Mouse (Mus musculus) midbrain, embryonic 10.5 days (tissue): ENCODE measurements at regions not wholly inside any gene's neighbourhood (a gene's known extent, or its start where the extent isn't known, plus 50 kb on each side); places are given as distances from the start of the nearest gene placed in this dataset.
A peak's percentile ranks its signal among the peaks of the same experiment; 100 is the strongest.
"Not testable (repeated sequence)": the region's sequence is repeated elsewhere in the genome, so short reads cannot be mapped to it uniquely, and the experiment has no call there.

Source experiments
- DNase-seq: peaks from one replicate; pipeline ENCODE4 v3.0.0-alpha.2; 2017; ENCODE audit warnings: low spot score
- H3K27ac ChIP-seq: fragments of 300-500 bp; sonication (generic); replicated peaks from 2 replicates; pipeline ENCODE4 v1.5.1; 2016; ENCODE audit warnings: mild to moderate bottlenecking
- H3K27me3 ChIP-seq: fragments of 300-500 bp; sonication (generic); 2 replicates; pipeline ENCODE4 v1.6.1; 2016; ENCODE audit warnings: low read depth, mild to moderate bottlenecking; ENCODE audit not compliant: poor library complexity, severe bottlenecking
- H3K36me3 ChIP-seq: fragments of 300-500 bp; sonication (generic); 2 replicates; pipeline ENCODE4 v1.6.1; 2016; ENCODE audit warnings: mild to moderate bottlenecking, moderate library complexity
- H3K4me1 ChIP-seq: fragments of 300-500 bp; sonication (generic); 2 replicates; pipeline ENCODE4 v1.6.1; 2016
- H3K4me3 ChIP-seq: fragments of 300-500 bp; sonication (generic); 2 replicates; pipeline ENCODE4 v1.5.1; 2016; ENCODE audit warnings: mild to moderate bottlenecking, moderate library complexity
- H3K9me3 ChIP-seq: fragments of 300-500 bp; sonication (generic); replicated peaks from 2 replicates; pipeline ENCODE4 v1.6.1; 2016; ENCODE audit warnings: mild to moderate bottlenecking
- WGBS: fragments of 180-500 bp; shearing (Covaris S2); methylation state at CpG from one replicate; pipeline ENCODE4 v1.1.7; 2016; 5-methylcytosine and 5-hydroxymethylcytosine counted together

DNA sequence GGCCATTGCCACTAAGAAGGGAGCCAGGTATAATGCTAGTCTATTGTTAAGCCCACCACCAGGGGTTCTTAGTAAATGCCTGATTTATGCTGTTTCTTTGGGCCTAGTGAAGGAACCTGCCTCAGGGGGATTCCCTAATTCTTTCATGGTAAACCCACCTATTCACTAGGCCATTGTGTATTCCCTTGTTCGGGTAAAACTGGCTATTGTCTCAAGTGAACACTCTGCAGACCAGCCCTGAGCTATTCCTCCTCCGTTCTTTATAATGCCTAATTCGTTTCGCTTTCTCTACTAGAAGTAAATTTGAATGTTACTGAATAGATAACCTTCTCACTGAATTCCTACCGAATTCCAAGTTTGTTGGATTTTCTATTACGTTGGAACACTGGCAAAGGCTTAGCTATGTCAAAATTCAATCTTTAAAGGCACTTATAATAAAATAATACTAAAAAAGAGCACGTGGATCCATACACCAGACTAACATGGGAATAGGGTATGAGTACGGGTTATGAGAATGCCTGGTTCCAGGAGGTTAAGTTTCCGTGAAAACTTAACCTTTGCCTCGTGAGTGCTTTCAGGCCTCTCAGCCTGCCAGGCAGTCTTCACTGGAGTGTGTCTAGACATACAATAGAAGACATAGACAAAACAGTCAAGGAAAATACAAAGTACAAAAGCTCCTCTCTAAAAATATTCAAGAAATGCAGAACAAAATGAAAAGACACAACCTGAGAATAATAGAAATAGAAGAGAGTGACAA is 536.8 kb upstream of the Cntn5 start:
- H3K4me3 ChIP-seq, H3K36me3 ChIP-seq, DNase-seq, H3K27ac ChIP-seq, H3K27me3 ChIP-seq, H3K4me1 ChIP-seq, H3K9me3 ChIP-seq: not testable (repeated sequence)
- WGBS, result 42% methylated on average over 10 of the region's 10 CpGs

DNA sequence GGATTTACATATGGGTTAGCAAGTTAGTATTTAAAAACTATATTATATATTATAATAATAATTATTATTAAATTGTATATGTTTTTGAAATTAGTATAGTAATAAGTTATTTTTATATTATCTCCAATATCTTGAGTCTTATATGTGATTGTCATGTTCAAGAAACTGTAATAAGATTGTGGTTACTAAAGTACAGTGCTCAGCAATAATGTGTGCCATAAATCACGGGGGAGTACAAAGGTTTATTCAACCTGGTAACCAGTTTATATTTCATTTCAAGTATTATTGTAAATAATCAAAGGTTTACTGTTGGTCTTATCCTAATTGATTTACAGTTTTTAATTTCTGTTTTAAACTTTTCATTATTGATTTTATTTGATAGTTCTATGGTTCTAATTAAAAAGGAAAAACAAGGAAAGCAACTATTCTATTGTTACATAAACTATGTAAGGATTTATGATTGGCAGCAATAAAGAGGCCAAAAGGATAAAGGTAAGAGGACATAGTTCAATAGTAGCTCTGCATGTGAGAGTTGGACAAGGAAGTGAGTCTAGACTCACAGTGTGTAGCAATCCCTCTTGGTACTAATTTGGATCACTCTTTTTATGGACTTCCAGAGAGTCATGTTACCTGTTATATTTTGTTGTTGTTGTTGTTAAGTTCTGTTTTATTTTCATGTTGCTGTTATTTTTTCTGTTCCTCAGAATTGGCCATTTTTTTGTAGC is 532.0 kb upstream of the Cntn5 start:
- Histone ChIP-seq H3K27ac (no peak overlapping the region), H3K27me3 (no peaks in the 10 kb centered on the region), H3K4me3 (no peak overlapping the region), H3K9me3 (no peaks in the 10 kb centered on the region), H3K36me3 (no peaks in the 10 kb centered on the region), H3K4me1 (no peaks in the 10 kb centered on the region)
- no peak for DNase-seq
- 95% methylated on average over 1 of the region's 1 CpGs for WGBS

- no peak for DNase-seq
- H3K27me3 ChIP-seq, result no peaks in the 10 kb centered on the region
- H3K27ac ChIP-seq, result no peak overlapping the region
- H3K9me3 ChIP-seq, result no peaks in the 10 kb centered on the region
- 76% methylated on average over 2 of the region's 2 CpGs for WGBS
- no peaks in the 10 kb centered on the region for H3K36me3 ChIP-seq
- H3K4me3 ChIP-seq, result no peak overlapping the region
- no peaks in the 10 kb centered on the region for H3K4me1 ChIP-seq
Measured at GRCm38 (mm10) chr9:11436014-11436413, 531.4 kb upstream of the Cntn5 start.

DNA sequence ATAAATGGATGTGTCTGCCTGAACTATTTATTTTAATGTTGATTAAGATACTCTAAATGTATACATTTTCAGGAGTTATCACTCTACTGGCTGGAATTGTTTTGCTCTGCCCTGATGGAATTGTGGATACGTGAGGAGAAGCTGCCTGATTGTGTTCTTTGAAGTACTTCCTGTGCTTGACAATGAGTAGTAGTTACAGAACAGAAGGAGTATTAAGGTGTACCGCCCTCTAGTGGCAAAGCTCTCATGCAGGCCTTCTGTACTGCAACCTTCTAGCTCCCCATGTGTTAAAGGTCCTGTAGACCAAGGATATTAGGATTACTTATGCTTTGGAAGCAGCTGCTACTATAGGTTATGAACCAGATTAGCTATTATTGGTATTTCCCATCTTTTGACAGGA is 530.4 kb upstream of the Cntn5 start:
- WGBS, result 32% methylated on average over 2 of the region's 2 CpGs
- no peaks in the 10 kb centered on the region for H3K9me3 ChIP-seq
- no peak overlapping the region for H3K4me3 ChIP-seq
- H3K4me1 ChIP-seq, result no peaks in the 10 kb centered on the region
- no peaks in the 10 kb centered on the region for H3K27me3 ChIP-seq
- peak; percentile 14 for DNase-seq
- no peaks in the 10 kb centered on the region for H3K36me3 ChIP-seq
- H3K27ac ChIP-seq, result no peak overlapping the region

DNA sequence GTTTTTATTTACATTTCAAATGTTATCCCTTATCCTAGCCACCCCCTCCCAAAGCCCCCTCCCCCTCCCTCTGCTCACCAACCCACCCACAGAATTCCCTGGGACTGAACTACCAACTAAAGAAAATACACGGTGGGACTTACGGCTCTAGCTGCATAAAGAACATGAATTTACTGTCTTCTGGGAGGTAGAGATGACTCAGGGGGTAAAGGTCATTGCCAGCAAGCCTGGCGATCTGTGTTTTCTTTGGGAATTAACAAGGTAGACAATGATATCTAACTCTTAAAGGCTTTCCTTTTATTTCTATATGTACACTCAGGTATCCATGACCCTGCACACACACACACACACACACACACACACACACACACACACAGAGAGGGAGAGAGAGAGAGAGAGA is 521.9 kb upstream of the Cntn5 start:
- no peaks in the 10 kb centered on the region for H3K9me3 ChIP-seq
- H3K27me3 ChIP-seq, result no peaks in the 10 kb centered on the region
- H3K4me3 ChIP-seq, result no peak overlapping the region
- H3K27ac ChIP-seq, result no peak overlapping the region
- no peaks in the 10 kb centered on the region for H3K36me3 ChIP-seq
- 82% methylated on average over 3 of the region's 3 CpGs for WGBS
- H3K4me1 ChIP-seq, result no peaks in the 10 kb centered on the region
- no peak for DNase-seq

DNA sequence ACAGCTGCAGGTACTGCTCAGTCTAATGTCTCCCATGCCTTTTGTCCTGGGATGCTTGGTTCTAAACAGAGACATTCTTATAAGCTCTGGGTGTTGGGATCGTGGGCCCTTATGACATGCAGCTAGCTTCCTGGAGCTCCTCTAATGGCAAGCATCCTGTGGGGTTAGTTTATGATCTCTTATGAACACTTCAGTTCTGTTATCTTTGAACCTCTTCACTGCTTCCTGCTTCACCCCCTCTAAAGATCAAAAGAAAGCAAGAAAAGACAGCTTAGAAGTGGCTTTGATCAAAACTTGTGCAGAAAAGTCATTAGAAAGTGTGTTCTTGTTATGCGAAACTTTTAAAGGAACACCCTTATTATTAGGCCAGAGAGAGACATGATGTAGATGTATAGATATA is 492.3 kb upstream of the Cntn5 start:
- Histone ChIP-seq H3K4me1 (no peaks in the 10 kb centered on the region), H3K4me3 (no peak overlapping the region), H3K9me3 (no peaks in the 10 kb centered on the region), H3K27me3 (no peaks in the 10 kb centered on the region), H3K36me3 (no peaks in the 10 kb centered on the region), H3K27ac (no peak overlapping the region)
- 81% methylated on average over 2 of the region's 2 CpGs for WGBS
- no peak for DNase-seq

- Histone ChIP-seq H3K27ac (no peak overlapping the region), H3K4me3 (no peak overlapping the region), H3K36me3 (no peaks in the 10 kb centered on the region), H3K27me3 (no peaks in the 10 kb centered on the region), H3K9me3 (no peaks in the 10 kb centered on the region), H3K4me1 (no peaks in the 10 kb centered on the region)
- no peak for DNase-seq
- 83% methylated on average over 1 of the region's 1 CpGs for WGBS
Measured at GRCm38 (mm10) chr9:11381648-11382075, 477.1 kb upstream of the Cntn5 start.

- 89% methylated on average over 7 of the region's 7 CpGs for WGBS
- Histone ChIP-seq H3K27me3 (no peaks in the 10 kb centered on the region), H3K27ac (no peak overlapping the region), H3K9me3 (no peaks in the 10 kb centered on the region), H3K4me3 (no peak overlapping the region), H3K4me1 (no peaks in the 10 kb centered on the region), H3K36me3 (no peaks in the 10 kb centered on the region)
- no peak for DNase-seq
Measured at GRCm38 (mm10) chr9:11380531-11380930, 476.0 kb upstream of the Cntn5 start.

DNA sequence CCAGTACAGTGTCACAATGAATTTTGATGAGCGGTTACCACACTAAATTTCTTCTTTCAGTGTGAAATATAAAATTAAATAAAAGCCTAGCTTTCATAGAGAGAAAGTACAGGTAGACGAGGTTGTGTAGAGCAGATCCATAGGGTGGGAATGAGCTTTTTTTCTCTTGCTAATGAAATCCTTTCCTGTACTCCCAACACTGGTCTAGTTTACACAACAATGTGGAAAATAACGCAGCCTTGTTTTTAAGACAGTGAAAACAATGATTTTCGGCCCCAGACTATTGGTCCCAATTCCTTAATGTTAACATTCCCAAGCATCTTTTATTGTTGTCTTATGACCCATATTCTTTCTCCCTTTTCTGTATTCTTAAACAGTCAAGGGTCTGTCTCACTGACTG is 473.5 kb upstream of the Cntn5 start:
- Histone ChIP-seq H3K4me3 (no peak overlapping the region), H3K9me3 (no peaks in the 10 kb centered on the region), H3K27me3 (no peaks in the 10 kb centered on the region), H3K36me3 (no peaks in the 10 kb centered on the region), H3K27ac (no peak overlapping the region), H3K4me1 (no peaks in the 10 kb centered on the region)
- WGBS, result 88% methylated on average over 4 of the region's 4 CpGs
- no peak for DNase-seq

- no peaks in the 10 kb centered on the region for H3K4me1 ChIP-seq
- no peaks in the 10 kb centered on the region for H3K36me3 ChIP-seq
- H3K27me3 ChIP-seq, result no peaks in the 10 kb centered on the region
- DNase-seq, result no peak
- H3K4me3 ChIP-seq, result no peak overlapping the region
- H3K27ac ChIP-seq, result no peak overlapping the region
- H3K9me3 ChIP-seq, result no peaks in the 10 kb centered on the region
- WGBS, result 79% methylated on average over 4 of the region's 4 CpGs
Measured at GRCm38 (mm10) chr9:11377586-11377985, 473.0 kb upstream of the Cntn5 start.

- Histone ChIP-seq H3K4me3 (no peak overlapping the region), H3K27me3 (no peaks in the 10 kb centered on the region), H3K9me3 (no peaks in the 10 kb centered on the region), H3K27ac (no peak overlapping the region), H3K36me3 (no peaks in the 10 kb centered on the region), H3K4me1 (no peaks in the 10 kb centered on the region)
- 97% methylated on average over 2 of the region's 2 CpGs for WGBS
- no peak for DNase-seq
Measured at GRCm38 (mm10) chr9:11373294-11373903, 468.8 kb upstream of the Cntn5 start.

GRCm38 (mm10) chr9:11368056-11368455 is 463.5 kb upstream of the Cntn5 start:
- H3K4me3 ChIP-seq, result no peak overlapping the region
- WGBS, result 78% methylated on average over 1 of the region's 1 CpGs
- no peaks in the 10 kb centered on the region for H3K36me3 ChIP-seq
- H3K27ac ChIP-seq, result no peak overlapping the region
- no peak for DNase-seq
- H3K4me1 ChIP-seq, result no peaks in the 10 kb centered on the region
- H3K9me3 ChIP-seq, result no peaks in the 10 kb centered on the region
- no peaks in the 10 kb centered on the region for H3K27me3 ChIP-seq

GRCm38 (mm10) chr9:11328900-11329299 is 424.3 kb upstream of the Cntn5 start:
- WGBS, result 94% methylated on average over 4 of the region's 4 CpGs
- Histone ChIP-seq H3K27me3 (no peaks in the 10 kb centered on the region), H3K4me3 (no peak overlapping the region), H3K9me3 (no peaks in the 10 kb centered on the region), H3K36me3 (no peaks in the 10 kb centered on the region), H3K4me1 (no peaks in the 10 kb centered on the region), H3K27ac (no peak overlapping the region)
- no peak for DNase-seq
